Mouse (Mus musculus) testis, adult 2 months (tissue): ENCODE data around the gene Ptprt.

ENCODE experiments used
- CTCF ChIP-seq: fragments of 200-500 bp; IDR thresholded peaks from 2 replicates; pipeline ENCODE4 v1.5.1; 2012; ENCODE audit warnings: low read depth, mild to moderate bottlenecking, inconsistent platforms, low read length, moderate library complexity; ENCODE audit not compliant: control insufficient read depth, insufficient read depth, insufficient replicate concordance
- POLR2A ChIP-seq: fragments of 200-500 bp; IDR thresholded peaks from 2 replicates; pipeline ENCODE4 v1.6.1; 2012; ENCODE audit warnings: low read depth, mild to moderate bottlenecking, inconsistent platforms, low read length, moderate library complexity; ENCODE audit not compliant: control insufficient read depth

DNA sequence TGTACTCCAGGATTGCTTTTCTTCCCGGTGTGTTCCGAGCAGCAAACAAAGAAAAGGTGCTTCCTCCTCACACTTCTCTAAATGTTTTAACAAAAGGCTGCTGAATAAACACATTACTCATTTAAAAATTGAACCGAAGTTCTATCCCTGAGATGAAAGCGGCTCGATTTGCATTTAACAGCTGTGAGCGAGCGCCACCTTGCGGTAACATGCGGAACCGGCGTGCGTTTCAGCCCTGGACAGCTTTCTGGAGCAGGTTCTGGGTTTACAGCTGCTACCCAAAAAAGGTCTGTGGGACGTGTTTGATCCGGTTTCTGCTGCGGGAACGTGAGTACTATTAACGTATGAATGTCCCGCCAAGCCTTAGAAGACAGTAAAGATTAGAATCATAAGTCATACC lies 1.9 kb downstream of the Ptprt start:
- no peak for TF ChIP-seq POLR2A
- TF ChIP-seq CTCF: peak; percentile 97
